Mouse (Mus musculus) megakaryocyte, embryonic 14.5 days (primary cell): ENCODE results near the gene Rpl21.

Source experiments
- FLI1 ChIP-seq: IDR thresholded peaks from 2 replicates; pipeline ENCODE4 v1.6.1; 2012; ENCODE audit warnings: low read length, inconsistent platforms, mixed read lengths
- GATA1 ChIP-seq: IDR thresholded peaks from 3 replicates; pipeline ENCODE4 v1.6.1; 2012; ENCODE audit warnings: mixed read lengths, low read length, inconsistent platforms, borderline replicate concordance

DNA sequence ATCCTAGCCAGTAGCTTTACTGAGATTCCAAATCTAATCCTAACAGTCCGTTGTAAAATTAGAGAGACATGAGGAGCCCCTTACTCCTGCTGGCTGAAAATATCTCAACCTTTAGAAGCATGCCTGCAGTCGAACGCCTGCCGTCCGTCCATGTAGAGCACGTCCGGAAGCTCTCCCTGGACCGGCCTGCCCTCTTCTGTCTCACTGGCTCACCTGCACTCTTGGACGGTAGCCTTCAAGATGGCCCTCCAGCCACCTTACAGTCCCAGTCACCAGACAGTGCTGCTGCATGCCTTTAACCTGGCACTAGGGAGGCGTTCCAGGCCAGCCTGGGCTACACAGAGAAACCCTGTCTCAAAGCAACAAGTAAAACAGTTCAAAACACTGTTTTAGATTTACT, 49.4 kb upstream of the Rpl21 start:
- no peak for TF ChIP-seq GATA1
- no peak for TF ChIP-seq FLI1
